In the genomic region with DNA sequence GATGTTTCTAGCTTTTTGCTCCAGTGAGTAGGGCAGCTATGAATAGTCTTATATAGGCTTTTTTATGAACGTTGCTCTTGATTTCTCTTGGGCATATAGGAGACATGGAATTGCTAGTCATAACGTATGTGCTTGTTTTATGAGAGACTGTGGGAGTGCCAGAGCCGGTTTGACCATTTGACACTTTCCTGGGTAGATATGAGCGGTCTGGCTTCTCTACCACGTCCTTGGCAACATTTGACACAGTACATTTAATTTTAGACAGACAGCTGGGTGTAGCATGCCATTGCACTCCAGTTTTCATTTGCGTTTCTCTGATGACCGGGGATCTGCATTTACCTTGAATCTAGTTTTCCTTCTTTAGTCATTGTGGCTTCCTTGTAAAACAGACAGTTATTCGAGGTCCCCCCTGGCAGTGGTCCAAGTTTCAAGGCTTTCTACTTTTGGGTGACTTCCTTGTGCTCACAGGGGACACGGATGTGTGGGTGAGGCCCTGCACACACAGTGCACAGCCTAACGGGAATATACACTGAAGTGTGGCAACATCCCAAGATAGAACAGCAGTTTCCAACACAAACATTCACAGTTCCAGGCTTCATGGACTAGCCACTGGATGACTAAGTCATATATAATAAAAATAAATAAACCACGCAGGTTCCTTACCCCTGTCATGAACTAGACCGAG, we compare ENCODE assay signal across 12 mouse cellular contexts.
DNase-seq lines count a peak whose midpoint lies in the region; ATAC-seq lines count a peak whose summit lies in the region.
"Had no signal": no experiment of that assay in that cellular context is flagged by ENCODE, and none has a peak within 500 bp of the region (broad histone marks: within the 10 kb centered on the region; RNA-seq: fewer than 3 reads in every experiment).

No protein-coding gene starts in this region.

- H3K9ac ChIP-seq in forebrain, embryonic 14.5 days (ENCODE audit: low read length), result no peak overlapping the region
- H3K9ac ChIP-seq: forebrain, postnatal 0 days; liver, postnatal 0 days had no signal

- H3K36me3 ChIP-seq in forebrain, embryonic 14.5 days (ENCODE audit: control insufficient read depth, insufficient read depth, low read length), result no peaks in the 10 kb centered on the region

- DNase-seq in kidney, postnatal 10 days, result peak; percentile 30
- DNase-seq in kidney, postnatal 25 days, result no peak
- DNase-seq in 3134 (ENCODE audit: extremely low read depth, insufficient read length, low spot score), result peak; percentile 20
- DNase-seq in CD8-positive naive resting alpha-beta T cell, adult 2 months (ENCODE audit: low read depth in 2 of 2, low spot score in 2 of 2), result peak; percentile 28 to 56
- DNase-seq in heart, postnatal 4 days, result peak; percentile 32
- DNase-seq in forebrain, embryonic 14.5 days (ENCODE audit: low spot score), result no peak
- DNase-seq: cerebellum, adult 9-11 months; forebrain, postnatal 0 days; liver, postnatal 0 days had no signal

- WGBS in forebrain, embryonic 14.5 days, result 84% methylated on average over 12 of the region's 12 CpGs

- H3K4me1 ChIP-seq in forebrain, embryonic 14.5 days (ENCODE audit: control insufficient read depth, insufficient read depth, low read length), result no peaks in the 10 kb centered on the region

- no peaks in the 10 kb centered on the region; the same call in 1 of the 2 replicates for H3K9me3 ChIP-seq in forebrain, embryonic 14.5 days (replicated peaks; ENCODE audit: control insufficient read depth, low read length)

- no peak for ATAC-seq in forebrain, embryonic 14.5 days
- no peak for ATAC-seq in monocyte, adult 5-6 weeks (replicated peaks; ENCODE audit: insufficient number of reproducible peaks, low FRiP score, low TSS enrichment, poor library complexity, severe bottlenecking)
- ATAC-seq in inflammation-experienced regulatory T-cells, adult 6 months, result no peak
- ATAC-seq: forebrain, postnatal 0 days; intestine, postnatal 0 days; liver, postnatal 0 days had no signal

- H3K4me3 ChIP-seq in forebrain, embryonic 14.5 days (ENCODE audit: low read depth, low read length), result no peak overlapping the region

- H3K4me2 ChIP-seq in forebrain, embryonic 14.5 days (ENCODE audit: low read length), result no peak overlapping the region

- H3K27ac ChIP-seq in forebrain, embryonic 14.5 days (ENCODE audit: low read depth, low read length), result no peak overlapping the region

- no peaks in the 10 kb centered on the region for H3K27me3 ChIP-seq in forebrain, embryonic 14.5 days (replicated peaks; ENCODE audit: control insufficient read depth, insufficient read depth, low read length)

Comparison
In these comparisons a context has a peak if more than half of its experiments do, and no peak if none do; other contexts are left out.
1. DNase-seq: peak in kidney, postnatal 10 days (single experiment), 3134 (single experiment), CD8-positive naive resting alpha-beta T cell, adult 2 months (2 of 2) and heart, postnatal 4 days (single experiment); none in kidney, postnatal 25 days (0 of 2) and forebrain, embryonic 14.5 days (single experiment).